Mouse (Mus musculus): ENCODE data around the gene Ssbp1. TPM values are rescaled to one million over a fixed set of nuclear protein-coding genes. Genes with fewer than 3 reads are reported as not detected.

Ssbp1 gene
- polyA plus RNA-seq, 1 experiment from 2014 or later = 107 TPM

DNA sequence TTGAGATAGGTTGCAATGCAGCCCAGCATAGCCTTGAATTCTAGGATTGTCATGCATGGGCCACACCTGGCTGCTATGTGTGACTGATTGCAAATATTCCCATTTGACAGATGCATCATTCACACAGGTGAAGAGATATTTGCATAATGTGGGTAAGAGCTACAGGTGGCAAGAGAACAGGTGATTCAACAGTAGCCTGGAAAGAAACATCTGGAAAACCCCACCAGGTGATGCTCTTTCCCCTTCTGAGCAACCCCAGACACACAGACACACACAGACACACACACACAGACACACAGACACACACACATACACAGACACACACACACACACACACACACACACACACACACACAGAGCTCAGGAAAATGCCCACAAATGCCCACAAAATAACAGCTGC is 39.3 kb upstream of the Ssbp1 start:
- H3K9ac ChIP-seq (replicated peaks; ENCODE audit: low read length) = no peak overlapping the region
- H3K36me3 ChIP-seq (ENCODE audit: control insufficient read depth, insufficient read depth, low read length) = no peaks in the 10 kb centered on the region
- H3K9me3 ChIP-seq (ENCODE audit: control insufficient read depth, low read length) = no peaks in the 10 kb centered on the region
- H3K4me3 ChIP-seq (replicated peaks; ENCODE audit: low read depth, low read length) = no peak overlapping the region
- peaks cover 11% of the 10 kb centered on the region for H3K4me1 ChIP-seq (ENCODE audit: control insufficient read depth, insufficient read depth, low read length)
- no peak overlapping the region for H3K4me2 ChIP-seq (ENCODE audit: low read length)
- ATAC-seq (ENCODE audit: low FRiP score, low TSS enrichment) = no peak
- no peak for DNase-seq
- H3K27ac ChIP-seq (replicated peaks; ENCODE audit: low read depth, low read length) = no peak overlapping the region
- no peaks in the 10 kb centered on the region for H3K27me3 ChIP-seq (ENCODE audit: control insufficient read depth, insufficient read depth, low read length)

DNA sequence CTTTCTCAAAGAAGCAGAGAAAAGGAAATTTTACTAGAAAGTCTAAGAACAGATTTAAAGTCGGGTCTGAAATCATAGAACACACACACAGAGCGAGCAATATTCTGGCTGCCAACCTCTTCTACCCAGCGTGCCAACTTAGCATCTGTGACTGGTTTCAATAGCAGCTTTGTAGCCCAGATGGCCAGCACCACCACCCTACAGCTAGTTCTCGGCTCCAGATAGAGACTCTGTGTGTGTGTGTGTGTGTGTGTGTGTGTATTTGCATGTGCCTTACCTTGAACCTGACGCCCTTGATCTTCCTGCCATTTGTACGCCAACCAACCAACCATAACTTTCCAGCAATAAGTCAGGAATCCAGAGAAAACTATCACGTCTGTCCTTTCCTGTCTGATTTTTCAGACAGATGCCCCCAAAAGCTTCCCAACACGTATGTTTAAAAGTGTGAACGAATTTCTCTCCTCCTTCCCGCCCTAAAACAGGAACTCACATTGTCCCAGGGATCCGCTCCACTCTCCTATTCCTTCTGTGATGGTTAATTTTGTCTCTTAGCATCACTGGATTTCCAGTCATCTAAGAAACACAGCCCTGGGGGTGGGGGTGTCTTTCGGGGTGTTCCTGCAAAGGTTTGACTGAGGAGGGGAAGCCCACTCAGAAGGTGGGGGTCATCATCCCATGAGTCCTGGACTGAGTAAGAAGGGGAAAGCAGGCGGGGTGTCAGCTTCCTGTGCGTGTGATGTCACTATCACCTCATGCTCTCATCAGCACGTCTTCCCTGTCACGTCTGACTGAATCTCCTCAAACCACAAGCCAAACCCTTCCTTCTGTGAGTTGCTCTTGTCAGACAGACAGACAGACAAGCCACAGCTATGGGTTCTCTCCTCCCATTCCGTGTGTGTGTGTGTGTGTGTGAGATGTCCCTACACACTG is 38.5 kb upstream of the Ssbp1 start:
- Histone ChIP-seq H3K4me1 (ENCODE audit: control insufficient read depth, insufficient read depth, low read length) (peaks cover 11% of the 10 kb centered on the region), H3K36me3 (ENCODE audit: control insufficient read depth, insufficient read depth, low read length) (no peaks in the 10 kb centered on the region), H3K9me3 (ENCODE audit: control insufficient read depth, low read length) (no peaks in the 10 kb centered on the region), H3K4me3 (replicated peaks; ENCODE audit: low read depth, low read length) (no peak overlapping the region), H3K27ac (replicated peaks; ENCODE audit: low read depth, low read length) (no peak overlapping the region), H3K4me2 (ENCODE audit: low read length) (no peak overlapping the region), H3K9ac (replicated peaks; ENCODE audit: low read length) (no peak overlapping the region), H3K27me3 (ENCODE audit: control insufficient read depth, insufficient read depth, low read length) (no peaks in the 10 kb centered on the region; the same call in 1 of the 2 replicates)
- ATAC-seq (ENCODE audit: low FRiP score, low TSS enrichment) (no peak), DNase-seq (no peak)
- 91% methylated on average over 17 of the region's 17 CpGs for WGBS

DNA sequence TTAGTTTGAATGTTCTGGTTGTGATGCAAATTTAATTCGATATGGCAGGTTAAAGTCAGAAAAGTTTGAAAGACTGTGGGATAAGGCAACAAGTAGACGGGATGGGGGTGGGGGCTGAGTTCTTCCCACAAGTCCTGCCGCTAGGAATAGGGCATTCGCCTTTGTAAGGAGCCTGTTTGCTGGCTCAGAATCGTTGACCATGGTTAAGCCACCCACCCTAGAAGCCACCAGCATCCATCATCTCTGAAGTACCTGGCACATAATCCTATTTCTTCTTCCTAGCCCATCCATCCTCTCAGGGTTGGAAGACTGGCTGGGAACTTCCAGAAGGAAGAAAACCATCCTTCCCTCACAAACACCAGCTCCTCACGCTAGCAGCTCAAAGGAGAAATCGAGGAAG is 36.5 kb upstream of the Ssbp1 start:
- ATAC-seq (ENCODE audit: low FRiP score, low TSS enrichment) (no peak), DNase-seq (no peak)

DNA sequence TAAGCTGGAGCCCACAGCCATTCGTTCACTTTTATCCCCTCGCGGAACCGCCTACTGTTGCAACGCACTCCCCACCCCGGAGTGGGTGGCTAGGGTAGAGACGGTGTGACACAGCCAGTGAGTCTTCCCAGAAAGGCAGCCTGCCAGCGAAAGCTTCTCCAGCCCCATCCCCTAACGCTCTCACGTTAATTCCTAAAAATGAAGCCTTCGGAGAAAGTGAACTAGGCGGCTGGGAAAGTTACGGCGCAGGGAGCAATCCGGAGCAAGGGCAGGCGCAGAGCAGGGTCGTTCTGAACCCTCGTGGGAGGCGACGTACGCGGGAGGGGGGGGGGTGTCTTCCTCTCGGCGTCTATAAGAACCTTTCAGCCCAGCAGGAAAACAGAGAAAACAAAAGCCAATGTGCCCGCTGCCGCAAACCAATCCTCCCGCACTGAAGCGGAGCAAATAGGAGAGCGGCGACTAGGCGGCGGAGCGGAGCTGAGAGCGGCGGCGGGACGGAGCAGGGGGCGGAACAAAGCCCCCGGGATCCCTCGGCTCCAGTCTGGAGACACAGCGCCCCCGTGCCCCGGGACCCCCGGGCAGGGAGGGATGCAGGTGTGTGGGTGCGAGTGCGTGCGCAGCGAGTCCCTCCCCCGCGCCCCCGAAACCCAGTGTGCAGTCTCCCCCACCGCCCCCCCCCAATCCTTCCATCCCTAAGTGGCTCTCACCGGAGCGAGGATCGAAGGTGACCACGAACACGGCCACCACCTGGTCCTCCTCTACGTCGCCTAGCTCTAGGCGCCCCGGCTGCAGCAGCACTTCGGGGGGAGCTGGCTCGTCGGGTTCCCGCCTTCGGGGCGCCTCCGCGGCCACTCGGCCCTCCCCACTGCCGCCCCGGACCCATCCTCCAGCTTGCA is 35.8 kb upstream of the Ssbp1 start:
- peak overlapping the region; percentile 89 for H3K27ac ChIP-seq (replicated peaks; ENCODE audit: low read depth, low read length)
- H3K4me3 ChIP-seq (replicated peaks; ENCODE audit: low read depth, low read length) = peak overlapping the region; percentile 82
- no peaks in the 10 kb centered on the region for H3K9me3 ChIP-seq (ENCODE audit: control insufficient read depth, low read length)
- DNase-seq (peak; percentile 81), ATAC-seq (ENCODE audit: low FRiP score, low TSS enrichment) (peak; percentile 71)
- peak overlapping the region; percentile 82 for H3K9ac ChIP-seq (replicated peaks; ENCODE audit: low read length)
- H3K4me2 ChIP-seq (ENCODE audit: low read length) = peak overlapping the region; percentile 73
- peaks cover 9% of the 10 kb centered on the region for H3K4me1 ChIP-seq (ENCODE audit: control insufficient read depth, insufficient read depth, low read length)
- WGBS = under 1% methylated on average over 65 of the region's 72 CpGs
- H3K36me3 ChIP-seq (ENCODE audit: control insufficient read depth, insufficient read depth, low read length) = no peaks in the 10 kb centered on the region
- no peaks in the 10 kb centered on the region; the same call in 1 of the 2 replicates for H3K27me3 ChIP-seq (ENCODE audit: control insufficient read depth, insufficient read depth, low read length)

More for the DNA sequence above, 36.5 kb upstream of the Ssbp1 start:
- no peaks in the 10 kb centered on the region for H3K9me3 ChIP-seq (ENCODE audit: control insufficient read depth, low read length)
- H3K27ac ChIP-seq (replicated peaks; ENCODE audit: low read depth, low read length) = peak overlapping the region; percentile 89
- H3K4me3 ChIP-seq (replicated peaks; ENCODE audit: low read depth, low read length) = peak overlapping the region; percentile 82
- WGBS = 3% methylated on average over 7 of the region's 7 CpGs
- peak overlapping the region; percentile 82 for H3K9ac ChIP-seq (replicated peaks; ENCODE audit: low read length)
- no peaks in the 10 kb centered on the region; the same call in 1 of the 2 replicates for H3K27me3 ChIP-seq (ENCODE audit: control insufficient read depth, insufficient read depth, low read length)
- H3K36me3 ChIP-seq (ENCODE audit: control insufficient read depth, insufficient read depth, low read length) = no peaks in the 10 kb centered on the region
- peaks cover 9% of the 10 kb centered on the region for H3K4me1 ChIP-seq (ENCODE audit: control insufficient read depth, insufficient read depth, low read length)
- H3K4me2 ChIP-seq (ENCODE audit: low read length) = peak overlapping the region; percentile 73

DNA sequence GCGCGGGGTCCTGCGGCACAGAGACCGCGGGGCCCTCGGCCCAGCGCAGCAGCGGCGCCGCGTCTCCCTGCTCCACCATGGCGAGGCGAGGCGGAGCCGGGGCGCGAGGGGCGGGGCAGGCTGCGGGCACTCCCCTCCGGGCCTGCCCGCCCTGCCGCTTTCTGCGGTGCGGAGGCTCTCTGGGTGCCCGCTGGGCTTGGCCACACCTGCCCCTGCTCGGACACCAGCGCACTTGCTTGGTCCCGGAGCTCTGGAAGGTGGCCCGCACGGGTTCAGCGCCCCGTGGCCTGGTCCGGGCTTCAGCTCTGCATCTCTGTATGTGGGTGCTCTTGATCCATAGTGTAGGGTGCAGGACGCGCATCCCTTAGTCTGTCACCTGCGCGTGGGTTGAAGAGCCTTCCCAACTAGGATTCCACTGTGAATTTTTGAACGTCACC is 35.1 kb upstream of the Ssbp1 start, which contains the start of gene E330009J07Rik:
E330009J07Rik (minus strand) TSS at position 89 of the 437 bp plus-strand sequence.
- Histone ChIP-seq H3K4me3 (replicated peaks; ENCODE audit: low read depth, low read length) (peak within 1 kb of the TSS; percentile 82), H3K36me3 (ENCODE audit: control insufficient read depth, insufficient read depth, low read length) (no peaks in the 10 kb centered on the region), H3K27ac (replicated peaks; ENCODE audit: low read depth, low read length) (peak within 1 kb of the TSS; percentile 89), H3K4me2 (ENCODE audit: low read length) (peak within 1 kb of the TSS; percentile 73), H3K4me1 (ENCODE audit: control insufficient read depth, insufficient read depth, low read length) (peaks cover 9% of the 10 kb centered on the region), H3K27me3 (ENCODE audit: control insufficient read depth, insufficient read depth, low read length) (no peaks in the 10 kb centered on the region; the same call in 1 of the 2 replicates), H3K9ac (replicated peaks; ENCODE audit: low read length) (peak within 1 kb of the TSS; percentile 82), H3K9me3 (ENCODE audit: control insufficient read depth, low read length) (no peaks in the 10 kb centered on the region)
- peak; percentile 86 for DNase-seq
- peak; percentile 90 for ATAC-seq (ENCODE audit: low FRiP score, low TSS enrichment)
- under 1% methylated on average over 36 of the region's 38 CpGs for WGBS

DNA sequence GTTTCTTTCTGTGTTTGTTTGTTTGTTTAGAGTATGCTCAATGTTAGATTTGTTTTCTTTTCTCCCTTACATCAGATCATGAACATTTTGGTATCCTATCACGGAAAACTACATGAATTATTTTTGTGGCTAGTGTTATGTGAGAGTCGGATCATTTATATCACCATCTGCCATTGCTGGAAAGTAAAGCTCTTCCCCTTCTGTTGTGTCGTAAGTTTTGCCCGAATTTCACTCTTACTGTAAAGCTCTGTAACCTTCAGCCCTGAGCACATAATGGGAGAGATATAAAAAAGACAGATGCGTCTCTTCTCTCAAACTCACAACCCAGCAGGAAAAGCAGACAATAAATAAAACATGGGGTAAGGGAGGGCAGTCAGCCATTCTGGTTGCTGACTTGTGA is 32.2 kb upstream of the Ssbp1 start, which contains the start of gene Wee2:
Wee2 (plus strand) TSS at position 153 of the 400 bp plus-strand sequence.
- WGBS = 80% methylated on average over 5 of the region's 5 CpGs
- no peak within 1 kb of the TSS for H3K27ac ChIP-seq (replicated peaks; ENCODE audit: low read depth, low read length)
- no peaks in the 10 kb centered on the region for H3K36me3 ChIP-seq (ENCODE audit: control insufficient read depth, insufficient read depth, low read length)
- H3K4me3 ChIP-seq (replicated peaks; ENCODE audit: low read depth, low read length) = no peak within 1 kb of the TSS
- no peak within 1 kb of the TSS for H3K9ac ChIP-seq (replicated peaks; ENCODE audit: low read length)
- H3K4me2 ChIP-seq (ENCODE audit: low read length) = no peak within 1 kb of the TSS
- H3K27me3 ChIP-seq (ENCODE audit: control insufficient read depth, insufficient read depth, low read length) = no peaks in the 10 kb centered on the region; the same call in 1 of the 2 replicates
- ATAC-seq (ENCODE audit: low FRiP score, low TSS enrichment) = no peak
- no peak for DNase-seq
- peaks cover 9% of the 10 kb centered on the region for H3K4me1 ChIP-seq (ENCODE audit: control insufficient read depth, insufficient read depth, low read length)
- H3K9me3 ChIP-seq (ENCODE audit: control insufficient read depth, low read length) = no peaks in the 10 kb centered on the region

DNA sequence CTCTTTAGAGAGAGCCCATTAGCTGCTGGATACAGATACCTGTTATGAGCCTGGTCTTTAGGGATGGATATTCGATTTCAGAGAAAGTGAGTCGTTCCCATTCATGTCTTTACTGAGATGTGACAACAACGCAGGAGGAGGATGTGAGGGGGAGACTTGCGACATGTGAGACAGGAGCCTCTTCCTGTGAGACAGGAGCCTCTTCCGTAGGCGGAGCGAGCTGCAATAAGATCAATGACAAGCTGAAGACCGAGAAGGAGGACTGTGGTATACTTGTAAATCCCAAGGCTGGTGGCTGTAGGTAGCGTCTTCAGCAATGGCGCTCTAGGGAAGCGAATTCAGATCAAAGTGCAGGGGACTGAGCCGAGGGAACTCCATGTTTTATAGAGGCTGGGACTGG is 31.4 kb upstream of the Ssbp1 start:
- Histone ChIP-seq H3K36me3 (ENCODE audit: control insufficient read depth, insufficient read depth, low read length) (no peaks in the 10 kb centered on the region), H3K4me3 (replicated peaks; ENCODE audit: low read depth, low read length) (no peak overlapping the region), H3K4me2 (ENCODE audit: low read length) (no peak overlapping the region), H3K9ac (replicated peaks; ENCODE audit: low read length) (no peak overlapping the region), H3K27ac (replicated peaks; ENCODE audit: low read depth, low read length) (no peak overlapping the region), H3K9me3 (ENCODE audit: control insufficient read depth, low read length) (no peaks in the 10 kb centered on the region), H3K27me3 (ENCODE audit: control insufficient read depth, insufficient read depth, low read length) (no peaks in the 10 kb centered on the region; the same call in 1 of the 2 replicates), H3K4me1 (ENCODE audit: control insufficient read depth, insufficient read depth, low read length) (peaks cover under 1% of the 10 kb centered on the region; the same call in 1 of the 2 replicates)
- no peak for ATAC-seq (ENCODE audit: low FRiP score, low TSS enrichment)
- DNase-seq = no peak
- WGBS = 53% methylated on average over 12 of the region's 12 CpGs

DNA sequence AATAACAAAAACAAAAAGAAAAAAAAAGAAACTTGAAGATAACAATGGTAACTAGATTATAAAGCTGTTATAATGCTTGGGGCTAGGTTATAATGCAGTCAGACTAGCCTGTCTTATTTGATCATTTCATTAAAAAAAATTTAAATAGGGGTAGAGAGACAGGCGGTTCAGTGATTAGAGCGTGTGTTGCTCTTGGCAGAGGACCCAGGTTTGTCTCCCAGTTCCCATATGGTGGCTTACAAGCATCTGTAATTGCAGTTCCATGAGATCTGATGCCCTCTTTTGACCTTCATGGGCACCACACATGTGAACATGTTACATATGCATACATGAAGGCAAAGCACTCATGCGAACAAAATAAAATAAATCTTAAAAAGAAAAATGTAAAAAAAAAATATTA is 29.9 kb upstream of the Ssbp1 start:
- H3K4me3 ChIP-seq (replicated peaks; ENCODE audit: low read depth, low read length) = no peak overlapping the region
- no peak for ATAC-seq (ENCODE audit: low FRiP score, low TSS enrichment)
- H3K4me1 ChIP-seq (ENCODE audit: control insufficient read depth, insufficient read depth, low read length) = no peaks in the 10 kb centered on the region
- no peaks in the 10 kb centered on the region for H3K36me3 ChIP-seq (ENCODE audit: control insufficient read depth, insufficient read depth, low read length)
- H3K27ac ChIP-seq (replicated peaks; ENCODE audit: low read depth, low read length) = no peak overlapping the region
- no peak overlapping the region for H3K4me2 ChIP-seq (ENCODE audit: low read length)
- 70% methylated on average over 3 of the region's 3 CpGs for WGBS
- H3K9me3 ChIP-seq (ENCODE audit: control insufficient read depth, low read length) = no peaks in the 10 kb centered on the region
- H3K9ac ChIP-seq (replicated peaks; ENCODE audit: low read length) = no peak overlapping the region
- DNase-seq = no peak
- no peaks in the 10 kb centered on the region; the same call in 1 of the 2 replicates for H3K27me3 ChIP-seq (ENCODE audit: control insufficient read depth, insufficient read depth, low read length)
